Mouse (Mus musculus): ENCODE measurements around the gene Sox6. TPM values are rescaled to one million over a fixed set of nuclear protein-coding genes. Genes with fewer than 3 reads are reported as not detected.

Sox6 gene
- total and polyA plus RNA-seq, 2 experiments from 2014 or later = 30.8 to 47.6 TPM

GRCm38 (mm10) chr7:115974518-115974917 lies 64.1 kb downstream of the Sox6 start:
- Histone ChIP-seq H3K27ac (ENCODE audit: low read depth, low read length) (no peak overlapping the region), H3K4me1 (ENCODE audit: insufficient read depth, low read length) (no peaks in the 10 kb centered on the region), H3K9me3 (ENCODE audit: low read length) (no peaks in the 10 kb centered on the region), H3K4me3 (ENCODE audit: low read depth, low read length) (no peak overlapping the region), H3K4me2 (ENCODE audit: low read depth, low read length, poor library complexity, severe bottlenecking) (no peak overlapping the region), H3K36me3 (ENCODE audit: insufficient read depth, low read length) (no peaks in the 10 kb centered on the region), H3K27me3 (ENCODE audit: insufficient read depth, low read length) (no peaks in the 10 kb centered on the region), H3K9ac (replicated peaks; ENCODE audit: low read length, poor library complexity, severe bottlenecking) (no peak overlapping the region)
- TF ChIP-seq CTCF (IDR thresholded peaks at IDR 0.05) = no peak
- no peak for DNase-seq (ENCODE audit: low spot score)
- 87% methylated on average over 2 of the region's 2 CpGs for WGBS
- ATAC-seq (ENCODE audit: low FRiP score) = no peak

DNA sequence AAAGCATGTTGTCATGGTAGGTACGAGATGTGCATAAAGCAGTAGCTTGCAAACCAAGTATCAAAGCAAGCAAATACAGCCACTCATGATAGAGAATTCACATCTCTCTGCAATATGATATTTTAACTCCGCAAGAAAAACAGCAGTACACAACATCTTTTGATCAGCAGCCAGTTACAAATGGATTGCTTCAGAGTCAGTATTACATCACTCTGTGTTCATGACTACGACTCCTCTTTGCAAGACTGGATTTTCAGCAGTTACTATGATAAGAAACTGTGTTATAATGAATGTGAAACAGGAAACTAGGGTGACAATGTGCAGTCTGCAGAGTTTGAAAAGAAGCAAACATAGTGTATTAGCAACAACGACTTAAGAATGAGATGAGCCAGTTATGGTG lies 71.4 kb downstream of the Sox6 start:
- DNase-seq (ENCODE audit: low spot score) = no peak
- no peak for TF ChIP-seq CTCF (IDR thresholded peaks at IDR 0.05)
- Histone ChIP-seq H3K4me1 (ENCODE audit: insufficient read depth, low read length) (no peaks in the 10 kb centered on the region), H3K4me2 (ENCODE audit: low read depth, low read length, poor library complexity, severe bottlenecking) (no peak overlapping the region), H3K27me3 (ENCODE audit: insufficient read depth, low read length) (no peaks in the 10 kb centered on the region), H3K4me3 (ENCODE audit: low read depth, low read length) (no peak overlapping the region), H3K36me3 (ENCODE audit: insufficient read depth, low read length) (no peaks in the 10 kb centered on the region), H3K27ac (ENCODE audit: low read depth, low read length) (no peak overlapping the region), H3K9me3 (ENCODE audit: low read length) (no peaks in the 10 kb centered on the region), H3K9ac (replicated peaks; ENCODE audit: low read length, poor library complexity, severe bottlenecking) (no peak overlapping the region)
- no peak for ATAC-seq (ENCODE audit: low FRiP score)
- 83% methylated on average over 4 of the region's 4 CpGs for WGBS

- peak; percentile 33 for DNase-seq (ENCODE audit: low spot score)
- H3K27me3 ChIP-seq (ENCODE audit: insufficient read depth, low read length) = no peaks in the 10 kb centered on the region
- ATAC-seq (ENCODE audit: low FRiP score) = no peak
- no peak overlapping the region for H3K9ac ChIP-seq (replicated peaks; ENCODE audit: low read length, poor library complexity, severe bottlenecking)
- H3K27ac ChIP-seq (ENCODE audit: low read depth, low read length) = no peak overlapping the region
- H3K4me1 ChIP-seq (ENCODE audit: insufficient read depth, low read length) = no peaks in the 10 kb centered on the region
- TF ChIP-seq CTCF (IDR thresholded peaks at IDR 0.05) = no peak
- no peaks in the 10 kb centered on the region for H3K36me3 ChIP-seq (ENCODE audit: insufficient read depth, low read length)
- WGBS = 43% methylated on average over 4 of the region's 4 CpGs
- H3K4me3 ChIP-seq (ENCODE audit: low read depth, low read length) = no peak overlapping the region
- H3K9me3 ChIP-seq (ENCODE audit: low read length) = no peaks in the 10 kb centered on the region
- no peak overlapping the region for H3K4me2 ChIP-seq (ENCODE audit: low read depth, low read length, poor library complexity, severe bottlenecking)
These were observed 72.4 kb downstream of the Sox6 start for GRCm38 (mm10) chr7:115966181-115966580.

GRCm38 (mm10) chr7:115953046-115953445 lies 85.5 kb downstream of the Sox6 start:
- no peak for DNase-seq (ENCODE audit: low spot score)
- H3K4me1 ChIP-seq (ENCODE audit: insufficient read depth, low read length) = no peaks in the 10 kb centered on the region
- H3K9me3 ChIP-seq (ENCODE audit: low read length) = no peaks in the 10 kb centered on the region
- no peak for TF ChIP-seq CTCF (IDR thresholded peaks at IDR 0.05)
- ATAC-seq (ENCODE audit: low FRiP score) = no peak
- H3K9ac ChIP-seq (replicated peaks; ENCODE audit: low read length, poor library complexity, severe bottlenecking) = no peak overlapping the region
- 82% methylated on average over 3 of the region's 3 CpGs for WGBS
- H3K4me3 ChIP-seq (ENCODE audit: low read depth, low read length) = no peak overlapping the region
- H3K4me2 ChIP-seq (ENCODE audit: low read depth, low read length, poor library complexity, severe bottlenecking) = no peak overlapping the region
- H3K27me3 ChIP-seq (ENCODE audit: insufficient read depth, low read length) = no peaks in the 10 kb centered on the region
- no peaks in the 10 kb centered on the region for H3K36me3 ChIP-seq (ENCODE audit: insufficient read depth, low read length)
- no peak overlapping the region for H3K27ac ChIP-seq (ENCODE audit: low read depth, low read length)

GRCm38 (mm10) chr7:115952235-115952634 lies 86.4 kb downstream of the Sox6 start:
- Histone ChIP-seq H3K4me2 (ENCODE audit: low read depth, low read length, poor library complexity, severe bottlenecking) (no peak overlapping the region), H3K27me3 (ENCODE audit: insufficient read depth, low read length) (no peaks in the 10 kb centered on the region), H3K36me3 (ENCODE audit: insufficient read depth, low read length) (no peaks in the 10 kb centered on the region), H3K4me1 (ENCODE audit: insufficient read depth, low read length) (no peaks in the 10 kb centered on the region), H3K9ac (replicated peaks; ENCODE audit: low read length, poor library complexity, severe bottlenecking) (no peak overlapping the region), H3K9me3 (ENCODE audit: low read length) (no peaks in the 10 kb centered on the region), H3K27ac (ENCODE audit: low read depth, low read length) (no peak overlapping the region), H3K4me3 (ENCODE audit: low read depth, low read length) (no peak overlapping the region)
- no peak for ATAC-seq (ENCODE audit: low FRiP score)
- TF ChIP-seq CTCF (IDR thresholded peaks at IDR 0.05) = no peak
- 65% methylated on average over 3 of the region's 3 CpGs for WGBS
- no peak for DNase-seq (ENCODE audit: low spot score)

GRCm38 (mm10) chr7:115951689-115952088 lies 86.9 kb downstream of the Sox6 start:
- no peak overlapping the region for H3K4me3 ChIP-seq (ENCODE audit: low read depth, low read length)
- 91% methylated on average over 4 of the region's 4 CpGs for WGBS
- H3K27me3 ChIP-seq (ENCODE audit: insufficient read depth, low read length) = no peaks in the 10 kb centered on the region
- TF ChIP-seq CTCF (IDR thresholded peaks at IDR 0.05) = no peak
- H3K4me2 ChIP-seq (ENCODE audit: low read depth, low read length, poor library complexity, severe bottlenecking) = no peak overlapping the region
- H3K27ac ChIP-seq (ENCODE audit: low read depth, low read length) = no peak overlapping the region
- no peaks in the 10 kb centered on the region for H3K9me3 ChIP-seq (ENCODE audit: low read length)
- ATAC-seq (ENCODE audit: low FRiP score) (no peak), DNase-seq (ENCODE audit: low spot score) (no peak)
- no peaks in the 10 kb centered on the region for H3K4me1 ChIP-seq (ENCODE audit: insufficient read depth, low read length)
- H3K36me3 ChIP-seq (ENCODE audit: insufficient read depth, low read length) = no peaks in the 10 kb centered on the region
- H3K9ac ChIP-seq (replicated peaks; ENCODE audit: low read length, poor library complexity, severe bottlenecking) = no peak overlapping the region
